In genomic region chr14:24181811-24182506, GRCm38 (mm10) we compare ENCODE assay signal across 7 mouse cellular contexts.
A peak's percentile ranks its signal among the peaks of the same experiment; 100 is the strongest.
DNase-seq lines count a peak whose midpoint lies in the region; ATAC-seq lines count a peak whose summit lies in the region.

No protein-coding gene starts in this region.

- H3K27ac ChIP-seq in hindbrain, embryonic 13.5 days, result peak overlapping the region; percentile 66

- no peaks in the 10 kb centered on the region for H3K27me3 ChIP-seq in hindbrain, embryonic 13.5 days

- peak; percentile 72 to 91 for DNase-seq in adrenal gland, adult (ENCODE audit: inconsistent age in 2 of 2, low spot score in 1 of 2)
- peak; percentile 84 to 85 for DNase-seq in cerebellum, postnatal 14 days
- DNase-seq in frontal cortex, postnatal 10 days (ENCODE audit: low spot score in 2 of 2), result peak; percentile 61 to 77
- DNase-seq in layer of hippocampus, postnatal 10 days (ENCODE audit: low spot score in 2 of 2), result peak; percentile 79 to 82
- peak; percentile 74 for DNase-seq in lung, postnatal 25 days (ENCODE audit: low spot score)
- peak; percentile 70 for DNase-seq in right cerebral cortex, postnatal 14 days

- H3K36me3 ChIP-seq in hindbrain, embryonic 13.5 days, result peaks cover 9% of the 10 kb centered on the region

- 33% methylated on average over 10 of the region's 10 CpGs for WGBS in hindbrain, embryonic 13.5 days

- no peaks in the 10 kb centered on the region for H3K9me3 ChIP-seq in hindbrain, embryonic 13.5 days

- no peak overlapping the region for H3K4me3 ChIP-seq in hindbrain, embryonic 13.5 days

- H3K9ac ChIP-seq in hindbrain, embryonic 13.5 days, result peak overlapping the region; percentile 51; the same call in 1 of the 2 replicates

- no peak overlapping the region for H3K4me2 ChIP-seq in hindbrain, embryonic 13.5 days

- H3K4me1 ChIP-seq in hindbrain, embryonic 13.5 days (replicated peaks), result peaks cover 17% of the 10 kb centered on the region

- peak; percentile 50 for ATAC-seq in hindbrain, embryonic 13.5 days (ENCODE audit: low FRiP score)
